Mouse (Mus musculus) lung, adult 2 months (tissue): ENCODE measurements at regions not wholly inside any gene's neighbourhood (a gene's known extent, or its start where the extent isn't known, plus 50 kb on each side); places are given as distances from the start of the nearest gene placed in this dataset.

ENCODE experiments used
- DNase-seq: peaks from one replicate; pipeline ENCODE4 v3.0.0; 2022
- H3K4me1 ChIP-seq: fragments of 200-500 bp; 2 replicates; pipeline ENCODE4 v1.6.1; 2011; ENCODE audit warnings: low read length; ENCODE audit not compliant: control insufficient read depth, insufficient read depth
- H3K4me3 ChIP-seq: fragments of 200-500 bp; replicated peaks from 2 replicates; pipeline ENCODE3; 2011; ENCODE audit warnings: low read depth, mild to moderate bottlenecking, control low read depth, low read length; ENCODE audit errors: extremely low read depth
- CTCF ChIP-seq: fragments of 200-500 bp; IDR thresholded peaks from 2 replicates; pipeline ENCODE4 v1.5.1; 2011; ENCODE audit warnings: mild to moderate bottlenecking, low read length, control low read depth; ENCODE audit not compliant: insufficient read depth
- POLR2A ChIP-seq: fragments of 200-500 bp; IDR thresholded peaks from 2 replicates; pipeline ENCODE4 v1.6.1; 2011; ENCODE audit warnings: low read depth, mild to moderate bottlenecking, control low read depth, low read length, borderline replicate concordance; ENCODE audit errors: extremely low read depth
- WGBS: fragments of 180-500 bp; shearing (Covaris S2); methylation state at CpG from one replicate; pipeline ENCODE4 v1.1.7; 2018; 5-methylcytosine and 5-hydroxymethylcytosine counted together

DNA sequence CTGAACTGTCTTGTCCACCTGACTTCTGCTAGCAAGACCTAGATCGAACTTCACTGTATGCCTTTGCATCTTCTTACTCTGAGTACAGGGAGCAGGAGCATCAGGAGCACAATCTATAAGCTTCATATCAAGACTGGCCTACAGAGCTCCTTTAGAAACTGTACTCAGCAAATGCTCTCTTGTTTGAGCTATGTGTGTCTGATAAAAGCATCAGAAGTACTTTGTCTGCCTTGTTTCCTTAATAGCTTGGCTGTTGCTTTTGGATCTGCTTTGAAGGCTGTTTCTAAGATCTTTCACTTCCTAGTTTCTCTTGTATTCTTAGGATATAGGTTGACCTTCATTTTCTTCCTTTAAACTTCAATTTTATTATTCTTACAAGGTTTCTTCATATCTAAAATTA is 175.3 kb upstream of the Cypt12 start:
- no peak for DNase-seq
- Histone ChIP-seq H3K4me1 (no peaks in the 10 kb centered on the region), H3K4me3 (no peak overlapping the region)
- WGBS = 80% methylated on average over 1 of the region's 1 CpGs
- TF ChIP-seq POLR2A = no peak
- TF ChIP-seq CTCF = no peak

DNA sequence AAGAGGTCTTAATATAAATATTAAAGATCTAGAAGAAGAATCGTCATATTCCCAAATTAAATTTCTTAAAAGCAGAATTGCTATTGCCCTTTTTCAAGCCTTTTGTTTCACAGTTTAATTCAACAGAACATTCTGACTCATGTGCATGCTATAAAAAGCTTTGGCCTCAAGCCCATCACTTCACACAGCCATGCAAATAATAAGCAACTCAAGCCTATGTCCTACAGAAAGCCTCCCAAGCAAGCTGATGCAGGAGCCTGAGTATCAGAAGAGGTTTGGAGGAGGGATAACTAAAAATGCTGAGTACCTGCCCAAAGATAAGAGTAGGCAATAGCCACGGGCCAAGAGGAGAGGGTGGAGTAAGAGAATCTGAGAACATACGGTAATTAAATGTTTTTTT is 169.1 kb upstream of the Cypt12 start:
- no peak for TF ChIP-seq CTCF
- TF ChIP-seq POLR2A = no peak
- 63% methylated on average over 3 of the region's 3 CpGs for WGBS
- Histone ChIP-seq H3K4me1 (no peaks in the 10 kb centered on the region), H3K4me3 (no peak overlapping the region)
- DNase-seq = no peak

DNA sequence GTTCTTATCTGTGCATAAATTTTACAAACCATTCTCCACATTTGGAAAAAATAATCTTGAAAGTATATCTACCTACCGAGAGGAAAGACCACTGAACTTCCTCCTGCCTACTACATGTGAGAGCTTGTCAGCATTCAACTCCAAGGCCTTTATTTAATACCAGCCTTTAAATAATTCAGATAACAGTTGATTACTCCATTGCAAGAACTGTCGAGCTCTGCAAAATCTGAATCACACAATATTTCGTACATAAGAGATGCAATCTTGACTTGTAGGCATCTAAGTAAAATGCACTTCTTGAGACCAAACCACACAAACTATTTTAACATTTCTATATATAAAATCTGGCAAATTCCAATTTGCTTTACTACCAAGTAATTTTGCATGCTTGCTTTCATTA is 164.1 kb upstream of the Cypt12 start:
- no peak for TF ChIP-seq CTCF
- TF ChIP-seq POLR2A = no peak
- no peaks in the 10 kb centered on the region for H3K4me1 ChIP-seq
- no peak overlapping the region for H3K4me3 ChIP-seq
- no peak for DNase-seq
- 58% methylated on average over 3 of the region's 3 CpGs for WGBS

DNA sequence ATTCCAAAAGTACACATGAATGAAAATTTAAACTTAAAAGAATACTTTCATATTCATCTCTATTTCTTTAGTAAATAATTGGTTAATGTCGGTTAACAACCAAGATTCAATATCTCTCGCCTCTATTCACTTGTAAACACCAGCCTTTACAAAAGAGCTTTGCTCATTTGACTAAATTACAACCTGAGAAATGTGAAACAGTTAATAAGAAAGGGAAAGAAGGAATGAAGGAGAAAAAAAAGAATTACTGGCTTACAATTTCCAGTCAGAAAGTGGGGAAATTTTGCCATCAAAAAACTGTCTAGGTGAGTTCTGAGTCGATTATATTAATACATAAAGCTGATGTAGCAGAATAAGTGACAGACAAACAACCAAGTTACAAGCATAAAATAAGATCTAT is 163.6 kb upstream of the Cypt12 start:
- H3K4me3 ChIP-seq = no peak overlapping the region
- WGBS = 40% methylated on average over 3 of the region's 3 CpGs

DNA sequence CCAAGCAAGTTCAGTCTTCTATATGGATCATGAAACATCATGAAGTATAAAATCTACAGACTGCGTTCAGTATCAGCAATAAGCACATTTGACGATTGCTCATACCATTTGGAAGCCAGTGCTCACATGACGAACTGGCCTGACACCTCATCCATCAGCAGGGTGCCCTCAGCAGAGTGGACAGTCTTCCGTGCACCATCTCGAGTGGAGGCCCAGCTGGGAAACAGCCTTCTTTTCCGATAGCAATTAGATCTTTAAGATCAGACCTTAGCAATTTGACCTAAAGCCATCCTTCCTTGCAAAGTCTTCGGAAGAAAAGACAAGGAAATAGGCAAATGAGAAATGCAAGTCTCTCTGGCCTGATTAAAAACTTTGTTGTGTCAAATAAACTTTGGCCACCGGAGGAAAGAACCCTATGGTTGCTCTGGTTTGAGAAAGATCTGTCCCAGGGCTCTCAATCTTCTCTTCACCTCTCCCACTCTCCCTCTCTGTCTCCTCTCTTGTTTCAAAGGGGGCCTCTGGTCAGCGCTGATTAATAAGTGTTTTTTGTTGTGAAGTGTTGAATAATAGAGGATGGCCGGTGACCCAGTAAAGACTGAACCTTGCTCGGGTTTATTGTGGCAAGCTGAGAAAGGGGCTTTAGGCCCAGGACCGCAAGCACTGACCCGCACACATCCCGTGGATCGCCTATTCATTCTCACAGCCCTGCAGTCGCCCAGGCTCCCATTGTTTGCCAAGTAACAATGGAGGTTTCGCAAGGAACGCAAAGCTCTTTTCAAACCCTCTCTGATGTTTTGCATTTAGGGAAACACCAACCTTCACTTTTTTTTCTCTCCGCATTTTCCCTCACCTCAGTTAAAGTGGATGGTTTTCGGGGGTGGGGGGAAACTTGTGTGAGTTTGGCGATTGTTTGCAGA is 162.8 kb upstream of the Cypt12 start:
- no peak for TF ChIP-seq POLR2A
- TF ChIP-seq CTCF = no peak
- Histone ChIP-seq H3K4me1 (no peaks in the 10 kb centered on the region), H3K4me3 (no peak overlapping the region)
- whole genome bisulfite sequencing = 11% methylated on average over 21 of the region's 21 CpGs
- DNase-seq = no peak

More for the DNA sequence above, 163.6 kb upstream of the Cypt12 start:
- TF ChIP-seq POLR2A = no peak
- no peak for TF ChIP-seq CTCF
- no peaks in the 10 kb centered on the region for H3K4me1 ChIP-seq
- DNase-seq = no peak

DNA sequence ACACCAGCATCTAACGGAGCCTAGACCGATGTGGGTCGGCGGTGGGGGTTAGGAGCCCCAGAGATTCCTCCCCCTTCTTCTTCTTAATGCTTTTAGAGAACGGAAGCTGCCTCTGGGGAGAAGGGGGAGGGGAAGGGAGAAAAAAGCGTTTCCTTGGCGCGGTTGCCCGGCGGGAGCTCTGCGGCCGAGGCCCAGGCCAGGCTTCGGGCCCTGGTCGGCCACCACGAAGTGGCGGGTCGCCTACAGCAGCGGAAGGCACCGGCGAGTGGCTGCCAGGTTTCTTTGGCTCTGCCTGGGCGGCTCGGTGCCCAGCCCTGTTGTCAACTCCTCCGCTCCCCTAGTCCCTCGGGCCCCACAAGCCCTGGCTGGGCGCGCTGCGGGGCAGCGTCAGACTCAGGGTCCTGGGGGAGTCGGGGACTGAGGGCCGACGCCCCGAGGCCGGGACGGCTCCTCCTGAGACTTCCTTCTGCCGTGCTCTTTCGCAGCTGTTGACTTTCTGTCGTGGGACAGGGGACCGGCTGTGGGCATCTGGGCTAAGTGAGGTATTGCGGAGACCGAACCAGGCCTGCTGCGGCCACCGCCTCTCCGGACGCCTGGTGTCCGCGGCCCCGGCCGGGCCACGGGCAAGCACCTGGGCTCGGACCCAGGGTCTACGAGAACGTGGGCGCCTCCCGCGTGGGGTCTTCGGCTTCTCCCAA is 162.0 kb upstream of the Cypt12 start:
- no peak overlapping the region for H3K4me3 ChIP-seq
- TF ChIP-seq POLR2A (no peak), CTCF (no peak)
- H3K4me1 ChIP-seq = no peaks in the 10 kb centered on the region
- no peak for DNase-seq
- WGBS = 1% methylated on average over 56 of the region's 56 CpGs

DNA sequence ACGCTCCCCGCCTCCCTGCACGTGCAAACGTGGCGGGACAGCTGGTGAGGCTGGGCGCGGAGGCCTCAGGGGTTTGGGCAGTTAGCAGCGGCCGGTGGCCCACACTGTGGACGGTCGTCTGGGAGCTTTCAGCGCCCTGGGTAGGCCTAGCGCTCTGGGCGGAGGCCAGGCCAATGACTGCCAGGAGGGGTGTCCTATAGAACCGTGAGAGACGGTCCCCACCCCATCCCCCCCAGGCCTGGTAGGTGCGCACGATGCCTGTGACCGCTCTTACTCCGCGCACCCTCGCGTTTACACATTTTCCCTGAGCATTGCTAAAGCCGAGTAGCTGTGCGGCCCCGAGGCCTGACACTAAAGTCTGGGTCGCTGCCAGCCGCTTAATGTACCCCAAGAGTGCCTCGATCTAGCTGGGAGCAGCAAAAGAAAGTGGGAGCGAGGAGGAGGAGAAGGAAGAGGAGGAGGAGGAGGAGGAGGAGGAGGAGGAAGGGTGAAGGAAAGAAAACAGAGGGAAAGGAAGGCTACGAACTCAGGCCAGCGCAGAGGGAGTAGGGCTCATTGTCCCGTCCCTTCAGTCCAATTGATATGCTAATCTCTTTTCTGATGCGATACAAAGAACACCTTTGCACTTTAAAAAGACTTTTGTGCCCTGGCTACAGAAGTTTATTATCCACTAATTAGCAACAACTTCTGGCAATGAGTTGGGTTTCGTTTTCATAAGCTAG is 161.3 kb upstream of the Cypt12 start:
- no peaks in the 10 kb centered on the region for H3K4me1 ChIP-seq
- no peak overlapping the region for H3K4me3 ChIP-seq
- WGBS = 4% methylated on average over 35 of the region's 35 CpGs
- TF ChIP-seq CTCF (no peak), POLR2A (no peak)
- no peak for DNase-seq

DNA sequence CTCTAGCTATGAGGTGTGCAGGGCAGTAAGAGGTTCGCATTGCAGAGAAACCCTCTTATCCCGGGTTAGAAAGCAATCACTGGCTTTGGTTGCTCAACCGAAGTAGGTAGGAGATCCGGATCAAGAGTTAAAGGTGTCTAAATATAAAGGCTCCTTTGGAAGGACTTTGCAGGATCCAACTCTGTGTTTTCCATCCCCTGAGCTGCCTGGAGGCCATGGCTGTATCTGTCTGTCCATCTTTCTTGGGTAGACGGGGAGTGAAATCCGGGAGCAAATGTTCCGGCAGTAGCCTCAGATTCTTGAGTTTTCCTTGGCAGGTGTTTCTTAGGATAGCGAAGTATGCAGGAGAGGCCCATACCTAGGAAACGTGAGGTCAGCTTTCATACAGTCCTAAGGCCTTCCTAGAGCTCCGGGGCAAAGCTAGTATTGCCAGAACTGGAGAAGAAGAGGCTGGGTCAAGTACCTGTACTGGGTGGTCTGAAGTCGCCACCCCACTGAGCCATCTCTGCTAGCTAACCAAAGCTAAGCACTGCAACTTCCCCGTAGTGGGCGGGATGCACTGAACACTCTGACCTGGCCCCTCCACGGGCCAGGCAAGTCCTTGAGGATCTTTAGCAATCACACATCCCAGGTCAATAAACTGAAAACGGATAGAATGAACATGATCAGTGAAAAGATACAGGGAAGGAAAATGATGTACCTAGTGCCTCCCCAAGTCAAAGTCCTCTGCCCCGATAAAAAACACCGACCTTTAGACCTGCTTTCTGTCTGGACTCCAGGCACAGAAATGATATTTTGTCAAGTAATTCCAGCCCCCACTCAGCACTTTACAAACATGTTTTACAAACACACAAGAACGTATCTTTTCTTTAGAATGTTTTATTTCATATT is 160.5 kb upstream of the Cypt12 start:
- WGBS = 10% methylated on average over 18 of the region's 18 CpGs
- TF ChIP-seq POLR2A = no peak
- TF ChIP-seq CTCF = no peak
- DNase-seq = no peak

DNA sequence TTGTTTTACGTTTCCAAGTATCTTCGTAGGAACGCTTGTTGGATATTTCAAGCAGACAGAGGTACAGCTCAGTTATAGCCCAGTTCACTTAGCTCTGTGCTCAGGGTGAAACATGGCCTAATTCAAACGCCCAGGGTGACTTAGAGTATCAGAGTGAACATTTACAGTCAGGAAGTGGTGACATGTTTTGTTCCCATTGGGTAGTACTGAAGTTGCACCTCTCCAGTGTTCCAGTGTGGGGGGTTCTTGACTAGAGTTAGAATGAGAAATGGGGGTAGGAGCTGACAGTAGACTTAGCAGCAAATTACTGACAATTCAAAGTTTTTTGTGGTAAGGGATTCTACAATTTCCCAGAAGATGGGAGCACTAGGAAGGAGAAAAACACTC is 159.9 kb upstream of the Cypt12 start:
- no peak overlapping the region for H3K4me3 ChIP-seq
- no peak for TF ChIP-seq CTCF
- no peak for TF ChIP-seq POLR2A
- H3K4me1 ChIP-seq = no peaks in the 10 kb centered on the region
- 30% methylated on average over 4 of the region's 4 CpGs for WGBS
- DNase-seq = no peak

More for the DNA sequence above, 160.5 kb upstream of the Cypt12 start:
- no peaks in the 10 kb centered on the region for H3K4me1 ChIP-seq
- no peak overlapping the region for H3K4me3 ChIP-seq
